Mouse (Mus musculus) kidney, postnatal 0 days (tissue): ENCODE results near the gene Zfp605. TPM values are rescaled to one million over a fixed set of nuclear protein-coding genes. Genes with fewer than 3 reads are reported as not detected.

Experiments
- ATAC-seq: fragments of 200-750 bp; cut with Nextera tagmentation; replicated peaks from 2 replicates; pipeline ENCODE4 v1.8.0; 2017; ENCODE audit warnings: low read depth, moderate number of reproducible peaks, moderate TSS enrichment, moderate library complexity; ENCODE audit not compliant: low FRiP score
- DNase-seq: peaks from one replicate; pipeline ENCODE4 v3.0.0-alpha.2; 2016; ENCODE audit warnings: low spot score
- H3K27ac ChIP-seq: fragments of 300-500 bp; sonication (generic); 2 replicates; pipeline ENCODE4 v1.5.1; 2014; ENCODE audit warnings: mild to moderate bottlenecking
- H3K27me3 ChIP-seq: fragments of 300-500 bp; sonication (generic); 2 replicates; pipeline ENCODE4 v1.6.1; 2014; ENCODE audit warnings: low read length, mixed read lengths; ENCODE audit not compliant: insufficient read depth
- H3K36me3 ChIP-seq: fragments of 300-500 bp; sonication (generic); 2 replicates; pipeline ENCODE4 v1.6.1; 2014; ENCODE audit warnings: low read length, mixed read lengths; ENCODE audit not compliant: insufficient read depth
- H3K4me1 ChIP-seq: fragments of 300-500 bp; sonication (generic); replicated peaks from 2 replicates; pipeline ENCODE4 v1.6.1; 2014; ENCODE audit warnings: antibody characterized with exemption, low read length, mixed read lengths; ENCODE audit not compliant: insufficient read depth
- H3K4me2 ChIP-seq: fragments of 300-500 bp; sonication (generic); 2 replicates; pipeline ENCODE4 v1.6.1; 2014; ENCODE audit warnings: mild to moderate bottlenecking, low read length, moderate library complexity, mixed read lengths
- H3K4me3 ChIP-seq: fragments of 300-500 bp; sonication (generic); replicated peaks from 2 replicates; pipeline ENCODE4 v1.5.1; 2014; ENCODE audit warnings: low read depth, low read length
- H3K9ac ChIP-seq: fragments of 300-500 bp; sonication (generic); 2 replicates; pipeline ENCODE4 v1.6.1; 2014; ENCODE audit warnings: low read depth, low read length
- H3K9me3 ChIP-seq: fragments of 300-500 bp; sonication (generic); replicated peaks from 2 replicates; pipeline ENCODE4 v1.6.1; 2016; ENCODE audit warnings: low read length, inconsistent platforms, mixed read lengths
- CTCF ChIP-seq: IDR thresholded peaks from 2 replicates; pipeline ENCODE4 v1.5.1; 2016; ENCODE audit warnings: antibody characterized with exemption, low read depth, mild to moderate bottlenecking, moderate library complexity
- WGBS: fragments of 180-500 bp; shearing (Covaris S2); extraction: QIAGEN DNeasy Blood & Tissue Kit; methylation state at CpG from one replicate; pipeline ENCODE4 v1.1.7; 2014; 5-methylcytosine and 5-hydroxymethylcytosine counted together
- polyA plus RNA-seq: library from polyadenylated mRNA; unstranded; fragments of >200 nt; fragmentation: Nextera tagmentation; extraction: Ambion mirVana; gene quantifications from 2 replicates; pipeline ENCODE4 v1.2.1, GENCODE M21; 2015

The Zfp605 gene
- polyA plus RNA-seq, 1 experiment from 2014 or later, result 4.9 TPM

DNA sequence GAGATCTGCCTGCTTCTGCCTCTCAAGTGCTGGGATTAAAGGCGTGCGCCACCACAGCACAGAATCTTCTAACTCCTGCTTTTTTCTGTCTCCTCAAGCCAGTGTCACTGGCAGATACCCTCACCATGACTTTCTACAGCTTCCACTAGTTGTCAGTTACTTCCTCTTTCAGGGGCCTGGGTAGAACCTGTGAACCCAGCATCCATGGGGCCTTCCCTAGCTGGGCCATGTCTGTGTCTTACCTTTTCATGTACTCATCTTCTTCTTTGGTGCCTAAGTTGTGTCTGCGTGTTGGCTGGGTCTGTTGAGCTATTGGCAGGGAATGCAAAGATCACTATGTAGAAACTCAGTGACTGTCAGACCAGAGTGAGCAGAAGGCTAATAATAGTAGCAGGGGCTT is 27.9 kb downstream of the Zfp605 start:
- H3K9me3 ChIP-seq, result no peaks in the 10 kb centered on the region; the same call in 1 of the 2 replicates
- H3K4me2 ChIP-seq, result no peak overlapping the region
- 95% methylated on average over 3 of the region's 3 CpGs for WGBS
- no peak overlapping the region for H3K27ac ChIP-seq
- H3K9ac ChIP-seq, result no peak overlapping the region
- no peaks in the 10 kb centered on the region for H3K27me3 ChIP-seq
- no peaks in the 10 kb centered on the region; the same call in 1 of the 2 replicates for H3K36me3 ChIP-seq
- DNase-seq, result no peak
- H3K4me1 ChIP-seq, result no peaks in the 10 kb centered on the region
- no peak for ATAC-seq
- no peak overlapping the region for H3K4me3 ChIP-seq
- TF ChIP-seq CTCF, result no peak

DNA sequence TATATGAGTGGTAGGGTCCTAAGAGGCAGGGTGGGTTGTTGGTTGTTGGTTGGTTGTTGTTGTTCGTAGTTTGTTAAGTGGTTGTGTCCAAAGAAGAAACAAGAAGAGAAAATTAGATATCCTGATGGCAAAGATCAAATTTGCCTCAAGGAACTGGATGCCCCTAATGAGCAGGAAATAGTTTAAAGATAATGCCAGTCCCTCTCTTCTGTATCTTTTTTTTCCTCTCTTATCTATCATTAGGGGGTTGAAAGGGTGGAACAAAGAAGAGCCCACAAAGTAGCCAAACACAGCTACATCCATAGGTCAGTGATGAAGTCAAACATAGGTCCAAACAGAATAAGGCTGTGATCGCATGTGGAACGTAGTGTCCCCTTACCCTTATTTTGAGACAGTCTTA is 29.4 kb downstream of the Zfp605 start:
- Histone ChIP-seq H3K9ac (no peak overlapping the region), H3K4me3 (no peak overlapping the region), H3K27me3 (no peaks in the 10 kb centered on the region), H3K36me3 (peaks cover 6% of the 10 kb centered on the region), H3K4me2 (no peak overlapping the region), H3K9me3 (no peaks in the 10 kb centered on the region; the same call in 1 of the 2 replicates), H3K27ac (no peak overlapping the region), H3K4me1 (no peaks in the 10 kb centered on the region)
- DNase-seq, result no peak
- no peak for TF ChIP-seq CTCF
- ATAC-seq, result no peak
- 94% methylated on average over 3 of the region's 3 CpGs for WGBS

DNA sequence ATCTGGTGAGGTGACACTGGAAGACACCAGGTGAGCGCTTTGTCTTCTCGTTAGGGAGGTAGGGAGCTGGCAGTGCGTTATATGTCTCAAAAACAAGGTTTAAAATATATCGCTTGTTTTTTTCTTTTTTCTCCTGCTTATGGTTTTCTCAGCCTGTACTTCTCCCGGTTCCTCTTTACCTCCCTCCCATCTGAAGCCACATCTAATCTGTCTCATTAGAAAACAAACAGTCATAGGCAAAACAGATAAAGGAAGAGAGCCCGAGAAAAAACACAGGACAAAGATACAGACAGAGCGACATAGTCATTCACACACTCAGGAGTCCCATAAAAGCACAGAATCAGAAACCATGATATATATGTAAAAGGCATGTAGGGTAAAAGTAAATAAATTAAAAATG is 30.5 kb downstream of the Zfp605 start:
- no peak for ATAC-seq
- 93% methylated on average over 7 of the region's 7 CpGs for WGBS
- no peaks in the 10 kb centered on the region for H3K4me1 ChIP-seq
- no peak overlapping the region for H3K4me2 ChIP-seq
- H3K36me3 ChIP-seq, result peaks cover 11% of the 10 kb centered on the region
- H3K9ac ChIP-seq, result no peak overlapping the region
- no peak for DNase-seq
- H3K27ac ChIP-seq, result no peak overlapping the region
- no peak for TF ChIP-seq CTCF
- no peaks in the 10 kb centered on the region for H3K27me3 ChIP-seq
- H3K4me3 ChIP-seq, result no peak overlapping the region
- no peaks in the 10 kb centered on the region for H3K9me3 ChIP-seq

- 88% methylated on average over 2 of the region's 2 CpGs for WGBS
- H3K4me3 ChIP-seq, result no peak overlapping the region
- H3K9ac ChIP-seq, result no peak overlapping the region
- H3K4me2 ChIP-seq, result no peak overlapping the region
- H3K4me1 ChIP-seq, result no peaks in the 10 kb centered on the region
- no peaks in the 10 kb centered on the region for H3K27me3 ChIP-seq
- no peak overlapping the region for H3K27ac ChIP-seq
- no peak for ATAC-seq
- TF ChIP-seq CTCF, result no peak
- DNase-seq, result no peak
- no peaks in the 10 kb centered on the region for H3K9me3 ChIP-seq
- H3K36me3 ChIP-seq, result peaks cover 24% of the 10 kb centered on the region
Observed at GRCm38 (mm10) chr5:110142309-110142708, 32.4 kb downstream of the Zfp605 start.

- no peak overlapping the region for H3K4me3 ChIP-seq
Observed at GRCm38 (mm10) chr5:110143007-110143406, 33.1 kb downstream of the Zfp605 start.

DNA sequence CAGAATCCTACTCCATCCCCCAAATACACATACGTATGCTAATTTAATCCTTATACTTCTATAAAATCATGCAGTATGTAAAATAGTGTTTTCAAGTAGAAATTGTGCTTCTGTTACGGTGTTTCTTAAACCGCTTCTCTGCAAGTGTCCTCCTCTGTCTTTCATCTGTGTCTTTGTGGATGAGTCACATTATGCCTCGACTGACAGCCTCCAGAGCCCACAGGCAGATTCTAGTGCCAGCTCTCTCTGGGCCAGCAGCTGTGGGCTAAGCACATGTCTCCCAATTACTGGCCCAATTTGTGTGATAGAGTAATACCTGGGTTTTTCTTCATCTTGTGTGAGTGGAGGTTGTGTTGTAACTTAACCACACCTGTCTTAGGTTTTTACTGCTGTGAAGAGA is 59.5 kb downstream of the Zfp605 start:
- TF ChIP-seq CTCF, result no peak
- 90% methylated on average over 4 of the region's 4 CpGs for WGBS
- no peaks in the 10 kb centered on the region for H3K4me1 ChIP-seq
- H3K27me3 ChIP-seq, result no peaks in the 10 kb centered on the region
- H3K4me2 ChIP-seq, result no peak overlapping the region
- ATAC-seq (no peak), DNase-seq (no peak)
- no peak overlapping the region for H3K9ac ChIP-seq
- no peaks in the 10 kb centered on the region for H3K9me3 ChIP-seq
- no peak overlapping the region for H3K27ac ChIP-seq
- peaks cover 56% of the 10 kb centered on the region for H3K36me3 ChIP-seq
- no peak overlapping the region for H3K4me3 ChIP-seq

More at GRCm38 (mm10) chr5:110143007-110143406, 33.1 kb downstream of the Zfp605 start:
- Histone ChIP-seq H3K9me3 (no peaks in the 10 kb centered on the region), H3K27ac (no peak overlapping the region), H3K9ac (no peak overlapping the region), H3K36me3 (peaks cover 28% of the 10 kb centered on the region), H3K4me2 (no peak overlapping the region), H3K4me1 (no peaks in the 10 kb centered on the region), H3K27me3 (no peaks in the 10 kb centered on the region)
- TF ChIP-seq CTCF, result peak; percentile 61
- ATAC-seq (no peak), DNase-seq (peak; percentile 29)
- 91% methylated on average over 5 of the region's 5 CpGs for WGBS
